Mouse (Mus musculus): ENCODE measurements around the gene Muc3. TPM values are rescaled to one million over a fixed set of nuclear protein-coding genes. Genes with fewer than 3 reads are reported as not detected.
"Not testable (repeated sequence)": the region's sequence is repeated elsewhere in the genome, so short reads cannot be mapped to it uniquely, and the experiment has no call there.

Gene Muc3
- not detected in 2 replicates for polyA plus RNA-seq (2015; fragmentation: Nextera tagmentation; extraction: Ambion mirVana)

DNA sequence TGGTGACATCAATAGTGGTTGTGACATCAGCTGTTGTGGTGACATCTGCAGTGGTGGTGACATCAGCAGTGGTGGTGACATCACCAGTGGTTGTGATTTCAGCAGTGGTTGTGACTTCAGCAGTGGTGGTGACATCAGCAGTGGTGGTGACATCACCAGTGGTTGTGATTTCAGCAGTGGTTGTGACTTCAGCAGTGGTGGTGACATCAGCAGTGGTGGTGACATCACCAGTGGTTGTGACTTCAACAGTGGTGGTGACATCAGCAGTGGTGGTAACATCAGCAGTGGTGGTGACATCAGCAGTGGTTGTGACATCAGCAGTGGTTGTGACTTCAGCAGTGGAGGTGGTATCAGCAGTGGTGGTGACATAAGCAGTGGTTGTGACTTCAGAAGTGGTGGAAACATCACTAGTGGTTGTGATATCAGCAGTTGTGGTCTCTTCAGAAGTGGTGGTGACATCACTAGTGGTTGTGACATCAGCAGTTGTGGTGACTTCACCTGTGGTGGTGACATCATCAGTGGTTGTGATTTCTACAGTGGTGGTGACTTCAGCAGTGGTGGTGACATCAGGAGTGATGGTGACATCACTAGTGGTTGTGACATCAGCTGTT lies at the start of gene Muc3:
Gene Muc3, minus strand, starts transcription at position 51 of the 611 bp plus-strand sequence.
- not testable (repeated sequence) for H3K4me3 ChIP-seq (ENCODE audit: low read length); H3K4me1 ChIP-seq (ENCODE audit: control insufficient read depth, insufficient read depth, low read depth, low read length); H3K27ac ChIP-seq (ENCODE audit: low read depth, low read length); H3K9me3 ChIP-seq (ENCODE audit: control insufficient read depth, low read length); H3K36me3 ChIP-seq (ENCODE audit: control insufficient read depth, insufficient read depth, low read length); H3K4me2 ChIP-seq (ENCODE audit: low read length); H3K9ac ChIP-seq (ENCODE audit: low read depth, low read length); ATAC-seq; H3K27me3 ChIP-seq (replicated peaks; ENCODE audit: control insufficient read depth, insufficient read depth, low read length)

GRCm38 (mm10) chr5:137194488-137195120 lies 45.5 kb upstream of the Muc3 start:
- no peaks in the 10 kb centered on the region for H3K27me3 ChIP-seq (replicated peaks; ENCODE audit: control insufficient read depth, insufficient read depth, low read length)
- H3K27ac ChIP-seq (ENCODE audit: low read depth, low read length): no peak overlapping the region
- no peaks in the 10 kb centered on the region for H3K4me1 ChIP-seq (ENCODE audit: control insufficient read depth, insufficient read depth, low read depth, low read length)
- H3K9me3 ChIP-seq (ENCODE audit: control insufficient read depth, low read length): no peaks in the 10 kb centered on the region
- H3K9ac ChIP-seq (ENCODE audit: low read depth, low read length): no peak overlapping the region
- H3K36me3 ChIP-seq (ENCODE audit: control insufficient read depth, insufficient read depth, low read length): no peaks in the 10 kb centered on the region
- ATAC-seq: no peak
- no peak overlapping the region for H3K4me3 ChIP-seq (ENCODE audit: low read length)
- 86% methylated on average over 8 of the region's 8 CpGs for WGBS
- no peak overlapping the region for H3K4me2 ChIP-seq (ENCODE audit: low read length)

GRCm38 (mm10) chr5:137193279-137193952 lies 44.3 kb upstream of the Muc3 start:
- no peaks in the 10 kb centered on the region for H3K27me3 ChIP-seq (replicated peaks; ENCODE audit: control insufficient read depth, insufficient read depth, low read length)
- no peak overlapping the region for H3K9ac ChIP-seq (ENCODE audit: low read depth, low read length)
- no peaks in the 10 kb centered on the region for H3K36me3 ChIP-seq (ENCODE audit: control insufficient read depth, insufficient read depth, low read length)
- WGBS: 66% methylated on average over 8 of the region's 8 CpGs
- no peak overlapping the region for H3K4me3 ChIP-seq (ENCODE audit: low read length)
- no peak for ATAC-seq
- no peak overlapping the region for H3K4me2 ChIP-seq (ENCODE audit: low read length)
- H3K27ac ChIP-seq (ENCODE audit: low read depth, low read length): no peak overlapping the region
- no peaks in the 10 kb centered on the region for H3K9me3 ChIP-seq (ENCODE audit: control insufficient read depth, low read length)
- no peaks in the 10 kb centered on the region for H3K4me1 ChIP-seq (ENCODE audit: control insufficient read depth, insufficient read depth, low read depth, low read length)

DNA sequence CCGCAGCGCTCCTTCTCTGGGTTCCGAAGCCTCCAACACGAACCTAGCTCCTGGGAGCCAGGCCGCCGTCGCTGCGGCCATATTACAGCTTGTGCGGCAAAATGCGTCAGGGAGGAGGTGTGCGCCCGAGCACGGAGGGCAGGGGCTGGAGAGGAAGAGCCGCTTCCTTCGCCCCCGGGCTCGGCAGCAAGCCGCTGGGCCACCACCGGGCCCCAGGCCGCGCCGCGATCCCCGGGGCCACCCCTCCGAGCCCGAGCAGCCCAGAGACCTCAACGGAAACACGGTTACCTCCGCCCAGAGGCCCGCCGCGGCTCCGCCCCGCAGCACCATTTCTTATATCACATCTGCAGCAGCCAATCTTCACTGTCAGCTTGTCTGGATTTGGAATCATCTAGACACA lies 40.2 kb upstream of the Muc3 start:
- WGBS: 2% methylated on average over 29 of the region's 34 CpGs

GRCm38 (mm10) chr5:137185362-137185761 lies 36.2 kb upstream of the Muc3 start:
- no peaks in the 10 kb centered on the region for H3K27me3 ChIP-seq (replicated peaks; ENCODE audit: control insufficient read depth, insufficient read depth, low read length)
- no peak overlapping the region for H3K27ac ChIP-seq (ENCODE audit: low read depth, low read length)
- ATAC-seq: no peak
- no peaks in the 10 kb centered on the region for H3K4me1 ChIP-seq (ENCODE audit: control insufficient read depth, insufficient read depth, low read depth, low read length)
- no peaks in the 10 kb centered on the region for H3K9me3 ChIP-seq (ENCODE audit: control insufficient read depth, low read length)
- WGBS: 72% methylated on average over 8 of the region's 8 CpGs
- H3K9ac ChIP-seq (ENCODE audit: low read depth, low read length): no peak overlapping the region
- no peak overlapping the region for H3K4me3 ChIP-seq (ENCODE audit: low read length)
- H3K4me2 ChIP-seq (ENCODE audit: low read length): no peak overlapping the region
- no peaks in the 10 kb centered on the region for H3K36me3 ChIP-seq (ENCODE audit: control insufficient read depth, insufficient read depth, low read length)

More for the DNA sequence above, 40.2 kb upstream of the Muc3 start:
- H3K27ac ChIP-seq (ENCODE audit: low read depth, low read length): peak overlapping the region; percentile 61
- no peaks in the 10 kb centered on the region for H3K9me3 ChIP-seq (ENCODE audit: control insufficient read depth, low read length)
- H3K4me1 ChIP-seq (ENCODE audit: control insufficient read depth, insufficient read depth, low read depth, low read length): no peaks in the 10 kb centered on the region
- peak overlapping the region; percentile 52 for H3K4me3 ChIP-seq (ENCODE audit: low read length)
- no peaks in the 10 kb centered on the region for H3K36me3 ChIP-seq (ENCODE audit: control insufficient read depth, insufficient read depth, low read length)
- H3K27me3 ChIP-seq (replicated peaks; ENCODE audit: control insufficient read depth, insufficient read depth, low read length): no peaks in the 10 kb centered on the region
- H3K4me2 ChIP-seq (ENCODE audit: low read length): peak overlapping the region; percentile 85
- ATAC-seq: peak; percentile 50
- peak overlapping the region; percentile 80 for H3K9ac ChIP-seq (ENCODE audit: low read depth, low read length)

- Histone ChIP-seq H3K27me3 (replicated peaks; ENCODE audit: control insufficient read depth, insufficient read depth, low read length) (no peaks in the 10 kb centered on the region), H3K27ac (ENCODE audit: low read depth, low read length) (no peak overlapping the region), H3K9me3 (ENCODE audit: control insufficient read depth, low read length) (peaks cover 3% of the 10 kb centered on the region), H3K4me3 (ENCODE audit: low read length) (no peak overlapping the region), H3K4me1 (ENCODE audit: control insufficient read depth, insufficient read depth, low read depth, low read length) (no peaks in the 10 kb centered on the region), H3K4me2 (ENCODE audit: low read length) (no peak overlapping the region), H3K36me3 (ENCODE audit: control insufficient read depth, insufficient read depth, low read length) (no peaks in the 10 kb centered on the region), H3K9ac (ENCODE audit: low read depth, low read length) (no peak overlapping the region)
- no peak for ATAC-seq
- 82% methylated on average over 8 of the region's 8 CpGs for WGBS
Observed at GRCm38 (mm10) chr5:137179646-137180374, 30.7 kb upstream of the Muc3 start.

DNA sequence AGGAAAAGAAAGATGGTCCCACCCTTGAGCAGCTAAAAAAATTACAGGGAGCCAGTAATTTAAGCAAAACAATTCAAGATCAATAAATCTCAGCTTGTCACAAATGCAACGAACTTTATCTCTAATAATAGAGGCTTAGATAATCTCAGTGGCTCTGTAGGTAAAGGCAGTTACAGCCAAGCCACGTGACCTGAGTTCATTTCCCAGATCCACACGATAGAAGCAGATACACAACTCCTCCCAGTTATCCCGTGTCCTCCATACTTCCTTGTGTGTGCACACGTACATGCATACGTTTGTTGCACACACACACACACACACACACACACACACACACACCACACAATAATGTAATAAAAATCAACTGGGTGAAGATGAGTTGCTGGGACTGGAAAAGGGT lies 24.8 kb upstream of the Muc3 start:
- 83% methylated on average over 6 of the region's 6 CpGs for WGBS

DNA sequence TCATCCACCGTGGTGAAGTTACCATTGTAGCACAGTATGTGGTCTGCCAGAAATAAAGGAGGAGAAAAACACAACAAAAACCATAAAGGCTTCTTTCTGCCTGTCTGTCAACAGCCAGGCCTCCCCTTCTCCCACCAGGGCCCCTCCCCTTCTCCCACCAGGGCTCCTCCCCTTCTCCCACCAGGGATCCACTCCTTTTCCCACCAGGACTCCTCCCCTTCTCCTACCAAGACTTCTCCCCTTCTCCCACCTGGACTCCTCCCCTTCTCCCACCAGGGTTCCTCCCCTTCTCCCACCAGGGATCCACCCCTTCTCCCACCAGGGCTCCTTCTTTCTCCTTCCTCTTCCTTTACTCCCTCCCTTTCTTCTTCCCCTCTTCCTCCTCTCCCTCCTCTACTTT lies 23.5 kb upstream of the Muc3 start:
- Histone ChIP-seq H3K4me2 (ENCODE audit: low read length) (no peak overlapping the region), H3K27ac (ENCODE audit: low read depth, low read length) (no peak overlapping the region)
- WGBS: 0% methylated on average over 1 of the region's 1 CpGs

More for the DNA sequence above, 24.8 kb upstream of the Muc3 start:
- peaks cover 1% of the 10 kb centered on the region for H3K9me3 ChIP-seq (ENCODE audit: control insufficient read depth, low read length)
- ATAC-seq: no peak
- no peaks in the 10 kb centered on the region for H3K4me1 ChIP-seq (ENCODE audit: control insufficient read depth, insufficient read depth, low read depth, low read length)
- no peaks in the 10 kb centered on the region for H3K27me3 ChIP-seq (replicated peaks; ENCODE audit: control insufficient read depth, insufficient read depth, low read length)
- H3K4me3 ChIP-seq (ENCODE audit: low read length): no peak overlapping the region
- H3K27ac ChIP-seq (ENCODE audit: low read depth, low read length): no peak overlapping the region
- H3K4me2 ChIP-seq (ENCODE audit: low read length): no peak overlapping the region
- no peak overlapping the region for H3K9ac ChIP-seq (ENCODE audit: low read depth, low read length)
- H3K36me3 ChIP-seq (ENCODE audit: control insufficient read depth, insufficient read depth, low read length): no peaks in the 10 kb centered on the region

DNA sequence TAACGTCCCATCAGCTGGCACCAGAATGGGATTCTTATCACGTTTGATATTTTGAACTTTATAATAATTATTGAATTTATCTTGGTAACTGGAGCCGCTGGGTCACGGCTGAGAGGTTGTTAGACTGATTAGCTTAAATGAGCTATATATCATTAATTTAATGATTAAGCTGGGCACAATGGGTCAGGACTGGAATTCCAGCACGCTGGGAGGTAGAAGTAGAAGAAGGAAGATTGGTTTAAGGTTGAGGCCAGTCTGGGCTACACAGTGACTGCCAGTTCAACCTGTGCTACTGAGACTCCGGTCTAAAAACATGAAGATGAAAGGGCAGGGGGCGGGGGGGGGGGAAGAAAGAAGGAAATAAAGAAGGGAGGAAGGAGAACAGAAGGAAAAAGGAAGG lies 22.4 kb upstream of the Muc3 start:
- no peak for ATAC-seq
- H3K27me3 ChIP-seq (replicated peaks; ENCODE audit: control insufficient read depth, insufficient read depth, low read length): no peaks in the 10 kb centered on the region
- WGBS: 62% methylated on average over 7 of the region's 7 CpGs

More for the DNA sequence above, 23.5 kb upstream of the Muc3 start:
- no peaks in the 10 kb centered on the region for H3K36me3 ChIP-seq (ENCODE audit: control insufficient read depth, insufficient read depth, low read length)
- no peak overlapping the region for H3K9ac ChIP-seq (ENCODE audit: low read depth, low read length)
- no peaks in the 10 kb centered on the region for H3K4me1 ChIP-seq (ENCODE audit: control insufficient read depth, insufficient read depth, low read depth, low read length)
- H3K4me3 ChIP-seq (ENCODE audit: low read length): no peak overlapping the region
- H3K9me3 ChIP-seq (ENCODE audit: control insufficient read depth, low read length): no peaks in the 10 kb centered on the region
- no peaks in the 10 kb centered on the region for H3K27me3 ChIP-seq (replicated peaks; ENCODE audit: control insufficient read depth, insufficient read depth, low read length)
- ATAC-seq: no peak

More for the DNA sequence above, 22.4 kb upstream of the Muc3 start:
- Histone ChIP-seq H3K4me2 (ENCODE audit: low read length) (no peak overlapping the region), H3K4me1 (ENCODE audit: control insufficient read depth, insufficient read depth, low read depth, low read length) (no peaks in the 10 kb centered on the region), H3K36me3 (ENCODE audit: control insufficient read depth, insufficient read depth, low read length) (no peaks in the 10 kb centered on the region), H3K9ac (ENCODE audit: low read depth, low read length) (no peak overlapping the region), H3K4me3 (ENCODE audit: low read length) (no peak overlapping the region), H3K9me3 (ENCODE audit: control insufficient read depth, low read length) (no peaks in the 10 kb centered on the region), H3K27ac (ENCODE audit: low read depth, low read length) (no peak overlapping the region)

Measured in hindbrain, embryonic 16.5 days (tissue).